Mouse (Mus musculus): ENCODE measurements around the gene Farp1. TPM values are rescaled to one million over a fixed set of nuclear protein-coding genes. Genes with fewer than 3 reads are reported as not detected.

The Farp1 gene
- 21.1 and 22.4 TPM in 2 replicates for total RNA-seq (2021)
- long read RNA-seq, experiment 1, full-length matches to known transcripts, result 1 of 13 reads
- long read RNA-seq, experiment 1, partial matches to known transcripts, result 7 of 13 reads
- long read RNA-seq, experiment 1, other reads (novel, unspliced or antisense), result 5 of 13 reads
- long read RNA-seq, experiment 2, full-length matches to known transcripts, result 4 of 10 reads
- long read RNA-seq, experiment 2, partial matches to known transcripts, result 1 of 10 reads
- long read RNA-seq, experiment 2, other reads (novel, unspliced or antisense), result 5 of 10 reads

- peak; percentile 93 for DNase-seq
Observed at GRCm38 (mm10) chr14:121034973-121035662, at the start of gene Farp1. Farp1 (plus strand) TSS chr14:121035200.

- no peak for DNase-seq
Observed at GRCm38 (mm10) chr14:120989126-120989525, 45.9 kb upstream of the Farp1 start.

GRCm38 (mm10) chr14:120997686-120998085, 37.3 kb upstream of the Farp1 start:
- DNase-seq, result no peak

- no peak for DNase-seq
Observed at GRCm38 (mm10) chr14:121000561-121001340, 34.2 kb upstream of the Farp1 start.

GRCm38 (mm10) chr14:121005621-121006020, 29.4 kb upstream of the Farp1 start:
- DNase-seq, result no peak

GRCm38 (mm10) chr14:121006021-121006420, 29.0 kb upstream of the Farp1 start:
- DNase-seq, result no peak

GRCm38 (mm10) chr14:121015114-121015690, 19.8 kb upstream of the Farp1 start:
- no peak for DNase-seq

- DNase-seq, result no peak
Observed at GRCm38 (mm10) chr14:121022403-121022802, 12.6 kb upstream of the Farp1 start.

GRCm38 (mm10) chr14:121025381-121025780, 9.6 kb upstream of the Farp1 start:
- DNase-seq, result no peak

- DNase-seq, result peak; percentile 31
Observed at GRCm38 (mm10) chr14:121031396-121031795, 3.6 kb upstream of the Farp1 start.

- DNase-seq, result peak; percentile 22
Observed at GRCm38 (mm10) chr14:121034525-121034924, 475 bp upstream of the Farp1 start.

GRCm38 (mm10) chr14:121035663-121036473, 868 bp downstream of the Farp1 start:
- DNase-seq, result peak; percentile 75

- peak; percentile 53 for DNase-seq
Observed at GRCm38 (mm10) chr14:121036612-121037221, 1.7 kb downstream of the Farp1 start.

GRCm38 (mm10) chr14:121037276-121037675, 2.3 kb downstream of the Farp1 start:
- DNase-seq, result no peak

- no peak for DNase-seq
Observed at GRCm38 (mm10) chr14:121038676-121039075, 3.7 kb downstream of the Farp1 start.

- DNase-seq, result no peak
Observed at GRCm38 (mm10) chr14:121044145-121044544, 9.1 kb downstream of the Farp1 start.

- no peak for DNase-seq
Observed at GRCm38 (mm10) chr14:121046313-121046961, 11.4 kb downstream of the Farp1 start.

GRCm38 (mm10) chr14:121047780-121048179, 12.8 kb downstream of the Farp1 start:
- no peak for DNase-seq

GRCm38 (mm10) chr14:121051002-121051401, 16.0 kb downstream of the Farp1 start:
- peak; percentile 23 for DNase-seq

GRCm38 (mm10) chr14:121053020-121053518, 18.1 kb downstream of the Farp1 start:
- DNase-seq, result peak; percentile 66

Data from adrenal gland, postnatal 14 days (tissue).